Mouse (Mus musculus) mature B cell (primary cell): ENCODE data around the gene Fam84a.

Experiments used
- in situ Hi-C: fragments of 300-500 bp; cut with MboI; formaldehyde crosslinking; loops from 2 replicates; pipeline ENCODE4 v1.14.3; 2019

Fam84a gene

DNA sequence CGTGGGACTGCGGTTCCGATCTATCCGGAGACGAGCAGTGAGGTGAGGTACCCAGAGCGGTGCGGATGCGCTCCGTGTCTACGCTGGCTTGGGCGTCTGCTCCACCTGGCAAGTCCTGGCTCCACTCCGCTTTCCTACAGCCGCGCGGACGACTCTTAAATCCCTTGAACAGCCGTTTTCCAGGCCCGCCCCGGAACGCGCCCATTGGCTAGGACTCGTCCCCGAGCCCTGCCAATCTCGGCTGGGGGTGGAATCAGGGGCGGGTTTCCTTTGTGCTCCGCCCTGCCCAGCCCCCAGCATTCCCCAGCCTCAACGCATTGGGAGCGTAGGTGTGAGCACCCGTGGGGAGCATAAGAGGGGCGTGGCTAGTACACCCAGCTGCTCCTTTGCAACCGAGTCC, at the start of gene Fam84a:
Gene Fam84a, minus strand, starts transcription at position 134 of the 400 bp plus-strand sequence.
- in situ Hi-C loops = no loop called here

DNA sequence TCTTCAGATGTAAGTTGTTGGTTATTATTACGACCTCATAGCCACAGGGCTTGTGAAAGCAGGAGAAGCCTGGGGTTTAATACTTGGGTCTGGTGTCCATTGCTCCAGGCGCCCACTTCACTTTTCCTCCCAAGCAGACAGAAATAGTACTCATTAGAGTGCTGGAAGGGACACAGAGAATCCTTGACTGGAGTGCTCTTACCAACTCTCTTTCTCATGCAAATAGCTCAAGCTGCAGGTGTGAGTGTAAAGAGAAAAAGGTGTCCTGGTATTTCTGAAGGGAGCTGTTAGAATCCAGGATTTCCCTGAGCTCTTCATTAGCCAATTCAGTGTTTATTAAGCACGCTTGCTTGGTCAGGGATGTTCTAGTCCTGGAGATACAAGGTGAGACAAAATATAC, 43.6 kb upstream of the Fam84a start:
- in situ Hi-C loops = no loop called here

GRCm38 (mm10) chr12:14186689-14187195, 34.9 kb upstream of the Fam84a start:
- in situ Hi-C loops = no loop called here

- in situ Hi-C loops = no loop called here
Measured at GRCm38 (mm10) chr12:14165713-14166112, 13.9 kb upstream of the Fam84a start.

GRCm38 (mm10) chr12:14164936-14165335, 13.1 kb upstream of the Fam84a start:
- in situ Hi-C loops = no loop called here

- in situ Hi-C loops = no loop called here
Measured at GRCm38 (mm10) chr12:14152426-14152825, 572 bp upstream of the Fam84a start.

- in situ Hi-C loops = no loop called here
Measured at GRCm38 (mm10) chr12:14150936-14151631, 770 bp downstream of the Fam84a start.

GRCm38 (mm10) chr12:14150568-14150909, 1.3 kb downstream of the Fam84a start:
- in situ Hi-C loops = no loop called here

DNA sequence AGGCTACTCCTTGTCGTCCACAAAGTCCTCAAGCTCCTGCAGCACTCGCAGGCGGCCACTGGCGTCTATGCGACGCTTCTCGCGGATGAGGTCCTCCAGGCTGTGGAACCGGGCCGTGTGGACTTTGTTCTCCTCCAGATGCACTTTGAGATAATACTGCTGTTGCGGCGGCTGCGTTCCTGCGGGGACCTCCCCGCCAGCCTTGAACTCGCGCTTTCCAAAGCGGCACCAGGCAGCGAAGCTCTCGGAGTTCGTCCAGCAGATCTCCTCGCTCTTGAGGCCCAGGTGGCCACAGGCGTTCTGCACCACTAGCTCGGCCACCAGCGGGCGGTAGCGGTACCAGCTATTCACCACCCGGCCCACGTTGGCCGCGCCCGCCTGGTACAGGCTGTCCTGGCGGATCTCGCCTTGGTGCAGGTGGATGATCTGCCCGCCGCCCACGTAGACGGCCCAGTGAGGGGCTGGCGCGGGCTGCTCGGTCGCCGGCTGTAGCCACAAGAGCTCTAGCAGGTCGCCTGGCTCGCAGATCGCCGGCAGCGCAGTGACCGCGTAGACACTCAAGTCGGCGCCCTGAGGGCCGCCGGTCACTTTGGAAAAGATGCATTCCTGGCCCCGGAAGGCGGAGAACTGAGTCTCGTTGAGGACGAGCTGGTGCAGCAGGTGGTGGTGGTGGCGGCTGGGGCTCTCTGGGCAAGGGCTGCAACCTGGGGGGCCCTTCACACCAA, 1.8 kb downstream of the Fam84a start:
- in situ Hi-C loops = no loop called here

DNA sequence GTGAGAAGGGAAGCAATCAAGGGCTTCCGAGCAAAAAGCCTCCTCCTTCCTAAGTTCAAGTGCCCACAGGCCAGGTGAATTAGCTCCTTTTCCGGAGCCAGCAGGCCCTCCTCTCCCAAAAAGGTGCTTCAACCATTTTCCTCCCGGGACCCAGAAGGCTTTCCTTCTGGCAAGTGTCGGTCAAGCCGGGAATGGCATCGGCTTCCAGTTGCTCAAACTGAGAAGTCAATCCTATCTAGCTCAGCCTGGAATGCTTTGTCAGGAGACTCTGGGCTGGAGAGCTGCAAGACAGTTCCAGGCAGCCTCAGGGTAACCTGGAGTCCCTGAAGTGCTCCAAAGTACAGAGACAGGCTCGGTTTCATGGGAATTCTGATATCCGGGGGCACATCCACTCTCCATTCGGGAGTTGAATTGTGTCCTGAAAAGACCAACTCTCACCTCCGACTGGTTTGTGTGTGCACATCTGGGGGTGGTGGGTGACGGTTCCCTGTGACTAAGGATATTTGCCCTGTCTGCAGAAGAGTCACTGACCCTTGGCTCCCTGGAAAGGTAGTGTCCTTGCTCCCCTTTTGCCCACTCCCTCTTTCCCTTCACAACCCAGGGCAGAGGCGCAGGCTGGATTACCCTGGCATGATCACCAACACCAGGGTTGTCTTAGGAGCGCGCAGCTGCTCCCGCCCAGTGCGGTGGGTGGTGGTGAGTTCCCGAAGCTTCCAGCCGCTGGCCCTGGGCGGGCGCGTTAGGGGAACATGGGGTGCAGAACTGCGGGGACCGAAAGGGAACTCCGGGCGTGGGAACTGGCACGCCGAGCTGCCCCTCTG, 2.6 kb downstream of the Fam84a start:
- in situ Hi-C loops = no loop called here

- in situ Hi-C loops = no loop called here
Measured at GRCm38 (mm10) chr12:14137046-14137445, 14.8 kb downstream of the Fam84a start.

GRCm38 (mm10) chr12:14114730-14115129, 37.1 kb downstream of the Fam84a start:
- in situ Hi-C loops = no loop called here

- in situ Hi-C loops = no loop called here
Measured at GRCm38 (mm10) chr12:14096944-14097343, 54.9 kb downstream of the Fam84a start.
